Mouse (Mus musculus) midbrain, embryonic 15.5 days (tissue): ENCODE data around the gene Eea1. TPM values are rescaled to one million over a fixed set of nuclear protein-coding genes. Genes with fewer than 3 reads are reported as not detected.

Source experiments
- ATAC-seq: fragments of 200-750 bp; cut with Nextera tagmentation; replicated peaks from 2 replicates; pipeline ENCODE4 v1.8.0; 2017; ENCODE audit warnings: moderate TSS enrichment
- H3K27ac ChIP-seq: fragments of 300-500 bp; sonication (generic); 2 replicates; pipeline ENCODE4 v1.5.1; 2015; ENCODE audit warnings: mild to moderate bottlenecking, inconsistent platforms
- H3K27me3 ChIP-seq: fragments of 300-500 bp; sonication (generic); replicated peaks from 2 replicates; pipeline ENCODE4 v1.6.1; 2015; ENCODE audit warnings: inconsistent platforms
- H3K36me3 ChIP-seq: fragments of 300-500 bp; sonication (generic); replicated peaks from 2 replicates; pipeline ENCODE4 v1.6.1; 2015; ENCODE audit warnings: inconsistent platforms
- H3K4me1 ChIP-seq: fragments of 300-500 bp; sonication (generic); 2 replicates; pipeline ENCODE4 v1.6.1; 2015; ENCODE audit warnings: inconsistent platforms
- H3K4me2 ChIP-seq: fragments of 300-500 bp; sonication (generic); 2 replicates; pipeline ENCODE4 v1.6.1; 2015; ENCODE audit warnings: inconsistent platforms, mild to moderate bottlenecking, moderate library complexity
- H3K4me3 ChIP-seq: fragments of 300-500 bp; sonication (generic); 2 replicates; pipeline ENCODE4 v1.5.1; 2015; ENCODE audit warnings: mild to moderate bottlenecking, inconsistent platforms
- H3K9ac ChIP-seq: fragments of 300-500 bp; sonication (generic); 2 replicates; pipeline ENCODE4 v1.6.1; 2015; ENCODE audit warnings: mild to moderate bottlenecking, inconsistent platforms
- H3K9me3 ChIP-seq: fragments of 300-500 bp; sonication (generic); 2 replicates; pipeline ENCODE4 v1.6.1; 2016; ENCODE audit warnings: inconsistent platforms
- WGBS: fragments of 180-500 bp; shearing (Covaris S2); methylation state at CpG from one replicate; pipeline ENCODE4 v1.1.7; 2015; ENCODE audit warnings: mixed read lengths; 5-methylcytosine and 5-hydroxymethylcytosine counted together
- polyA plus RNA-seq: library from polyadenylated mRNA; unstranded; fragments of >200 nt; fragmentation: Nextera tagmentation; extraction: Ambion mirVana; gene quantifications from 2 replicates; pipeline ENCODE4 v1.2.1, GENCODE M21; 2015

The Eea1 gene
- polyA plus RNA-seq, 1 experiment from 2014 or later, result 22.7 TPM

GRCm38 (mm10) chr10:95956629-95957028, 16.2 kb downstream of the Eea1 start:
- Histone ChIP-seq H3K27ac (no peak overlapping the region), H3K9ac (no peak overlapping the region), H3K27me3 (no peaks in the 10 kb centered on the region), H3K36me3 (no peaks in the 10 kb centered on the region), H3K4me2 (no peak overlapping the region), H3K4me3 (no peak overlapping the region), H3K4me1 (no peaks in the 10 kb centered on the region), H3K9me3 (no peaks in the 10 kb centered on the region)
- WGBS, result 88% methylated on average over 2 of the region's 2 CpGs
- ATAC-seq, result no peak

- Histone ChIP-seq H3K27me3 (no peaks in the 10 kb centered on the region), H3K4me1 (no peaks in the 10 kb centered on the region), H3K4me2 (no peak overlapping the region), H3K36me3 (no peaks in the 10 kb centered on the region), H3K9ac (no peak overlapping the region), H3K9me3 (no peaks in the 10 kb centered on the region), H3K4me3 (no peak overlapping the region), H3K27ac (no peak overlapping the region)
- WGBS, result 81% methylated on average over 1 of the region's 1 CpGs
- no peak for ATAC-seq
Measured at GRCm38 (mm10) chr10:95957574-95957973, 17.1 kb downstream of the Eea1 start.

GRCm38 (mm10) chr10:95964679-95965078, 24.2 kb downstream of the Eea1 start:
- 90% methylated on average over 1 of the region's 1 CpGs for WGBS
- no peak for ATAC-seq
- no peak overlapping the region for H3K27ac ChIP-seq
- no peak overlapping the region for H3K4me2 ChIP-seq
- no peaks in the 10 kb centered on the region for H3K4me1 ChIP-seq
- H3K4me3 ChIP-seq, result no peak overlapping the region
- no peak overlapping the region for H3K9ac ChIP-seq
- H3K36me3 ChIP-seq, result no peaks in the 10 kb centered on the region
- H3K27me3 ChIP-seq, result no peaks in the 10 kb centered on the region
- no peaks in the 10 kb centered on the region for H3K9me3 ChIP-seq

GRCm38 (mm10) chr10:95969694-95970093, 29.2 kb downstream of the Eea1 start:
- Histone ChIP-seq H3K4me3 (no peak overlapping the region), H3K9me3 (no peaks in the 10 kb centered on the region), H3K27me3 (no peaks in the 10 kb centered on the region), H3K4me2 (no peak overlapping the region), H3K9ac (no peak overlapping the region), H3K4me1 (no peaks in the 10 kb centered on the region), H3K27ac (no peak overlapping the region), H3K36me3 (no peaks in the 10 kb centered on the region)
- no peak for ATAC-seq
- WGBS, result 92% methylated on average over 1 of the region's 1 CpGs

- no peak for ATAC-seq
- 84% methylated on average over 3 of the region's 3 CpGs for WGBS
- H3K4me3 ChIP-seq, result no peak overlapping the region
- no peak overlapping the region for H3K9ac ChIP-seq
- H3K27ac ChIP-seq, result no peak overlapping the region
- H3K36me3 ChIP-seq, result 0 out of 2 replicates have a peak, but pooled peaks cover 6% of the 10 kb centered on the region
- H3K4me2 ChIP-seq, result no peak overlapping the region
- H3K27me3 ChIP-seq, result no peaks in the 10 kb centered on the region
- H3K4me1 ChIP-seq, result no peaks in the 10 kb centered on the region
- no peaks in the 10 kb centered on the region for H3K9me3 ChIP-seq
Measured at GRCm38 (mm10) chr10:95970744-95971212, 30.3 kb downstream of the Eea1 start.

GRCm38 (mm10) chr10:95971341-95971740, 30.9 kb downstream of the Eea1 start:
- Histone ChIP-seq H3K4me2 (no peak overlapping the region), H3K4me1 (no peaks in the 10 kb centered on the region), H3K36me3 (0 out of 2 replicates have a peak, but pooled peaks cover 6% of the 10 kb centered on the region), H3K9ac (no peak overlapping the region), H3K27ac (no peak overlapping the region), H3K27me3 (no peaks in the 10 kb centered on the region), H3K9me3 (no peaks in the 10 kb centered on the region), H3K4me3 (no peak overlapping the region)
- 92% methylated on average over 4 of the region's 4 CpGs for WGBS
- ATAC-seq, result no peak

GRCm38 (mm10) chr10:95971942-95972341, 31.5 kb downstream of the Eea1 start:
- ATAC-seq, result no peak
- no peak overlapping the region for H3K4me3 ChIP-seq
- H3K27ac ChIP-seq, result no peak overlapping the region
- WGBS, result 90% methylated on average over 3 of the region's 3 CpGs
- 0 out of 2 replicates have a peak, but pooled peaks cover 6% of the 10 kb centered on the region for H3K36me3 ChIP-seq
- no peak overlapping the region for H3K9ac ChIP-seq
- H3K27me3 ChIP-seq, result no peaks in the 10 kb centered on the region
- H3K4me1 ChIP-seq, result no peaks in the 10 kb centered on the region
- H3K9me3 ChIP-seq, result no peaks in the 10 kb centered on the region
- H3K4me2 ChIP-seq, result no peak overlapping the region

- 98% methylated on average over 3 of the region's 3 CpGs for WGBS
- no peak overlapping the region for H3K4me3 ChIP-seq
- 0 out of 2 replicates have a peak, but pooled peaks cover 6% of the 10 kb centered on the region for H3K36me3 ChIP-seq
- no peak overlapping the region for H3K27ac ChIP-seq
- ATAC-seq, result no peak
- H3K4me2 ChIP-seq, result no peak overlapping the region
- H3K9ac ChIP-seq, result no peak overlapping the region
- no peaks in the 10 kb centered on the region for H3K4me1 ChIP-seq
- no peaks in the 10 kb centered on the region for H3K9me3 ChIP-seq
- H3K27me3 ChIP-seq, result no peaks in the 10 kb centered on the region
Measured at GRCm38 (mm10) chr10:95974462-95974861, 34.0 kb downstream of the Eea1 start.

- H3K4me1 ChIP-seq, result no peaks in the 10 kb centered on the region
- ATAC-seq, result no peak
- H3K9me3 ChIP-seq, result no peaks in the 10 kb centered on the region
- H3K36me3 ChIP-seq, result 0 out of 2 replicates have a peak, but pooled peaks cover 6% of the 10 kb centered on the region
- WGBS, result 88% methylated on average over 2 of the region's 2 CpGs
- H3K9ac ChIP-seq, result no peak overlapping the region
- H3K27me3 ChIP-seq, result no peaks in the 10 kb centered on the region
- H3K4me2 ChIP-seq, result no peak overlapping the region
- no peak overlapping the region for H3K27ac ChIP-seq
- no peak overlapping the region for H3K4me3 ChIP-seq
Measured at GRCm38 (mm10) chr10:95976798-95977197, 36.3 kb downstream of the Eea1 start.

- Histone ChIP-seq H3K27me3 (no peaks in the 10 kb centered on the region), H3K4me3 (no peak overlapping the region), H3K27ac (no peak overlapping the region), H3K36me3 (no peaks in the 10 kb centered on the region), H3K4me1 (no peaks in the 10 kb centered on the region), H3K4me2 (no peak overlapping the region), H3K9me3 (no peaks in the 10 kb centered on the region), H3K9ac (no peak overlapping the region)
- no peak for ATAC-seq
- WGBS, result 89% methylated on average over 1 of the region's 1 CpGs
Measured at GRCm38 (mm10) chr10:95989731-95990130, 49.3 kb downstream of the Eea1 start.

- ATAC-seq, result no peak
- Histone ChIP-seq H3K27me3 (no peaks in the 10 kb centered on the region), H3K4me3 (no peak overlapping the region), H3K27ac (no peak overlapping the region), H3K9ac (no peak overlapping the region), H3K36me3 (no peaks in the 10 kb centered on the region; the same call in 1 of the 2 replicates), H3K4me2 (no peak overlapping the region), H3K4me1 (no peaks in the 10 kb centered on the region), H3K9me3 (no peaks in the 10 kb centered on the region)
- 75% methylated on average over 1 of the region's 1 CpGs for WGBS
Measured at GRCm38 (mm10) chr10:95991176-95991575, 50.7 kb downstream of the Eea1 start.

- WGBS, result 78% methylated on average over 5 of the region's 5 CpGs
- no peak for ATAC-seq
Measured at GRCm38 (mm10) chr10:96000904-96001303, 60.5 kb downstream of the Eea1 start.

GRCm38 (mm10) chr10:96015738-96016137, 75.3 kb downstream of the Eea1 start:
- no peaks in the 10 kb centered on the region for H3K27me3 ChIP-seq
- no peak overlapping the region for H3K27ac ChIP-seq
- H3K4me3 ChIP-seq, result no peak overlapping the region
- no peaks in the 10 kb centered on the region for H3K4me1 ChIP-seq
- H3K4me2 ChIP-seq, result no peak overlapping the region
- H3K9me3 ChIP-seq, result no peaks in the 10 kb centered on the region
- peaks cover 24% of the 10 kb centered on the region for H3K36me3 ChIP-seq
- ATAC-seq, result no peak
- H3K9ac ChIP-seq, result no peak overlapping the region

More at GRCm38 (mm10) chr10:96000904-96001303, 60.5 kb downstream of the Eea1 start:
- H3K4me3 ChIP-seq, result no peak overlapping the region
- no peaks in the 10 kb centered on the region; the same call in 1 of the 2 replicates for H3K36me3 ChIP-seq
- H3K9me3 ChIP-seq, result no peaks in the 10 kb centered on the region
- H3K4me1 ChIP-seq, result no peaks in the 10 kb centered on the region
- no peak overlapping the region for H3K4me2 ChIP-seq
- H3K27me3 ChIP-seq, result no peaks in the 10 kb centered on the region
- H3K27ac ChIP-seq, result no peak overlapping the region
- H3K9ac ChIP-seq, result no peak overlapping the region
